Mouse (Mus musculus): ENCODE results near the gene 2010111I01Rik. TPM values are rescaled to one million over a fixed set of nuclear protein-coding genes. Genes with fewer than 3 reads are reported as not detected.
"Not testable (repeated sequence)": the region's sequence is repeated elsewhere in the genome, so short reads cannot be mapped to it uniquely, and the experiment has no call there.

The 2010111I01Rik gene
- polyA plus RNA-seq, 1 experiment = 144 TPM

DNA sequence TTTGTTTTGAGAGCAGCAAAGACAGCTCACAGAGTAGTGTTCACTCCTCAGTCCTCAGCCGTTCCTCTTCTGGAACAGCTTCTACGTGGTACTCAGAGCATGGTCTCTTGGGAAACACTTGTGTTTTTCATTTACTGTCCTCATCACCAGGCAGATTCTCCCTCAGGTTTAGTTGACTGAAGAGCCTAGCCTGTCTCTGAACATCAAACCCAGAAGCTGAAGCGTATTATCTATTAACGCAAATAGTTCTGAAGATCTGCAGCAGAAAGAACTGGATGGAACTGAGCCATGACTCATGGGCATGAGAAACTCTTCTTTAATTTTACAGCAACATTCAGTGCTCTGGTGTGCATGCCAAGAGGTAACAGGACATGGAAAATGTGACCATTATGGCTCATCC is 385.4 kb downstream of the 2010111I01Rik start:
- no peaks in the 10 kb centered on the region for H3K27me3 ChIP-seq (ENCODE audit: control insufficient read depth, insufficient read depth, insufficient read length)
- no peak overlapping the region for H3ac ChIP-seq (ENCODE audit: control insufficient read depth, insufficient read length)
- H3K4me3 ChIP-seq = no peak overlapping the region
- H3K4me2 ChIP-seq (ENCODE audit: low read depth) = no peak overlapping the region
- no peaks in the 10 kb centered on the region for H3K79me2 ChIP-seq (ENCODE audit: control insufficient read depth, insufficient read depth)
- H3K36me3 ChIP-seq (ENCODE audit: control insufficient read depth, insufficient read depth) = no peaks in the 10 kb centered on the region
- no peak for TF ChIP-seq POLR2A (IDR thresholded peaks at IDR 0.05; ENCODE audit: insufficient read length, low read depth)
- TF ChIP-seq TCF3 (IDR thresholded peaks at IDR 0.05; ENCODE audit: insufficient read length, low read depth) = no peak
- TF ChIP-seq MYOD1 (IDR thresholded peaks at IDR 0.05; ENCODE audit: control insufficient read depth in 1 of 3, insufficient read length in 2 of 3, low read depth in 2 of 3) = no peak
- no peak for TF ChIP-seq SRF (IDR thresholded peaks at IDR 0.05; ENCODE audit: control insufficient read depth, insufficient read length, low read depth)
- no peak for TF ChIP-seq MYOG (IDR thresholded peaks at IDR 0.05; ENCODE audit: control insufficient read depth in 1 of 3, insufficient read depth in 1 of 3, insufficient read length in 2 of 3, low read depth in 2 of 3)
- TF ChIP-seq CEBPB (IDR thresholded peaks at IDR 0.05; ENCODE audit: insufficient read depth, poor library complexity, severe bottlenecking) = no peak
- no peak for TF ChIP-seq TCF12 (IDR thresholded peaks at IDR 0.05; ENCODE audit: insufficient read depth, poor library complexity, severe bottlenecking)
- no peak for TF ChIP-seq USF1 (IDR thresholded peaks at IDR 0.05; ENCODE audit: low read depth)
- no peak for TF ChIP-seq MAX (IDR thresholded peaks at IDR 0.05; ENCODE audit: low read depth)
- no peak for TF ChIP-seq E2F4 (IDR thresholded peaks at IDR 0.05; ENCODE audit: insufficient read depth)

DNA sequence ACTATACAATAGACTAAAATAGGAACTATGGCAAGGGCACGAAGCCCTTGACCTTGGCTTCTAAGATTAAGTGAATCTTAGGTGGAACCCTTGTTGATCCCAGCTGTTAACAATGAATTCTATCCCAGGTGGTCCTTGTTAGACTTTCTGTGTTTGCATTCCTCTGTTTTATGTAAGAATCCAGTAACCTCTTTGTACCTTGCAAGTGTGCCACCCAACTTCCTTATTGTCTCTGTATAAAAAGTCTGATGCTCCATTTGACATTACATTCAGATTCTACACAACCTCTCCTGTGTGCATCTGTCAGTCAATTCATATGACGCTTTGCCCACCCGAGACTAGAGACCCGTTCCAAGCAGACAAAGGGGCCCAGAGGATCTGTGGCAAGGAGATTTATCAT is 388.6 kb downstream of the 2010111I01Rik start:
- H3K36me3 ChIP-seq (ENCODE audit: control insufficient read depth, insufficient read depth); H3K4me2 ChIP-seq (ENCODE audit: low read depth); H3K4me3 ChIP-seq; H3ac ChIP-seq (ENCODE audit: control insufficient read depth, insufficient read length); H3K79me2 ChIP-seq (ENCODE audit: control insufficient read depth, insufficient read depth); H3K27me3 ChIP-seq (ENCODE audit: control insufficient read depth, insufficient read depth, insufficient read length): not testable (repeated sequence)

DNA sequence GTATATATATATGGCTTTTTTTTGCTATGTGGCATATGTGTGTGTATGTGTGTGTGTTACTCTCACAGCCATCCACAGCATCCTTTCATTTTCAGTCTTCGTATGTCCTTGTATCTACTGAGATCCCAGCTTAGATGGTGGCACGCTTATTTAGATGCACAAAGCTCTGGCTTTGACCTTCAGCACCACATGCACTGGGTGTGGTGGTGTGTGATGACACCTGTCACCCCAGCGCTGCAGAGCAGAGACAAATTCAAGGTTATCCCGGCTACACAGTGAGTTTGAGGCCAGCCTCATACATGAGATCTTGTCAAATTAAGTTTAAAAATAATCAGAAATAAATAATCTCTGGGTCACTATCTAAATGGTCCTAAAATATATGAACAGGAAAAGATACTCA is 391.4 kb downstream of the 2010111I01Rik start:
- no peaks in the 10 kb centered on the region for H3K27me3 ChIP-seq (ENCODE audit: control insufficient read depth, insufficient read depth, insufficient read length)
- no peak overlapping the region for H3ac ChIP-seq (ENCODE audit: control insufficient read depth, insufficient read length)
- TF ChIP-seq POLR2AphosphoS2 (IDR thresholded peaks at IDR 0.05; ENCODE audit: insufficient read length, low read depth) = no peak
- TF ChIP-seq TCF12 (IDR thresholded peaks at IDR 0.05; ENCODE audit: insufficient read depth, poor library complexity, severe bottlenecking) = no peak
- TF ChIP-seq SRF (IDR thresholded peaks at IDR 0.05; ENCODE audit: control insufficient read depth, insufficient read length, low read depth) = no peak

DNA sequence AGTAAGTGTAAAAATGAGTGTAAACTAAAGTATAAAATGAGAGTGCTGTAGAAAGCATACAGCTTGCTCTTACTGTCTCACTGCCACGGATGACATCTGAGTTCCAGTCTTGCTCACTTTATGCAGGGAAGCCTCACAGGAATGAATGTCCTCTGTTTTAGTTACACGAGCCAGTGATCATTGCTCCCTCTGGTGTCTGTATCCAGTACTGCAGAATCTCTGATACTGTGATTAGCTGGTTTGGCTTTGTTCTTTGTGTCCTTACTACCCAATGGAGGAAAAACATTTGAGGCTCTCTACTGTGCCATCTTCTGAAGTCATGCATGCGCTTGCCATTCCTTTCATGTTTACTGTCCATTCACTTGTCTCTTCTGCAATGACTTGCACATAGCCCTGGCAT is 391.9 kb downstream of the 2010111I01Rik start:
- TF ChIP-seq REST (IDR thresholded peaks at IDR 0.05; ENCODE audit: insufficient read depth, insufficient read length) (no peak), CEBPB (IDR thresholded peaks at IDR 0.05; ENCODE audit: insufficient read depth, poor library complexity, severe bottlenecking) (no peak), POLR2A (IDR thresholded peaks at IDR 0.05; ENCODE audit: insufficient read length, low read depth) (no peak), POLR2AphosphoS2 (IDR thresholded peaks at IDR 0.05; ENCODE audit: insufficient read length, low read depth) (no peak), SRF (IDR thresholded peaks at IDR 0.05; ENCODE audit: control insufficient read depth, insufficient read length, low read depth) (no peak), TCF3 (IDR thresholded peaks at IDR 0.05; ENCODE audit: insufficient read length, low read depth) (no peak), MYOD1 (IDR thresholded peaks at IDR 0.05; ENCODE audit: control insufficient read depth in 1 of 3, insufficient read length in 2 of 3, low read depth in 2 of 3) (no peak), E2F4 (IDR thresholded peaks at IDR 0.05; ENCODE audit: insufficient read depth) (no peak), USF1 (IDR thresholded peaks at IDR 0.05; ENCODE audit: low read depth) (no peak), TCF12 (IDR thresholded peaks at IDR 0.05; ENCODE audit: insufficient read depth, poor library complexity, severe bottlenecking) (no peak), MYOG (IDR thresholded peaks at IDR 0.05; ENCODE audit: control insufficient read depth in 1 of 3, insufficient read depth in 1 of 3, insufficient read length in 2 of 3, low read depth in 2 of 3) (no peak), MAX (IDR thresholded peaks at IDR 0.05; ENCODE audit: low read depth) (no peak)
- H3K4me3 ChIP-seq = no peak overlapping the region
- H3K79me2 ChIP-seq (ENCODE audit: control insufficient read depth, insufficient read depth) = no peaks in the 10 kb centered on the region
- no peak overlapping the region for H3K4me2 ChIP-seq (ENCODE audit: low read depth)
- no peaks in the 10 kb centered on the region for H3K36me3 ChIP-seq (ENCODE audit: control insufficient read depth, insufficient read depth)
- no peak overlapping the region for H3ac ChIP-seq (ENCODE audit: control insufficient read depth, insufficient read length)
- H3K27me3 ChIP-seq (ENCODE audit: control insufficient read depth, insufficient read depth, insufficient read length) = no peaks in the 10 kb centered on the region

More for the DNA sequence above, 391.4 kb downstream of the 2010111I01Rik start:
- H3K36me3 ChIP-seq (ENCODE audit: control insufficient read depth, insufficient read depth) = no peaks in the 10 kb centered on the region
- no peak overlapping the region for H3K4me3 ChIP-seq
- no peaks in the 10 kb centered on the region for H3K79me2 ChIP-seq (ENCODE audit: control insufficient read depth, insufficient read depth)
- no peak overlapping the region for H3K4me2 ChIP-seq (ENCODE audit: low read depth)

DNA sequence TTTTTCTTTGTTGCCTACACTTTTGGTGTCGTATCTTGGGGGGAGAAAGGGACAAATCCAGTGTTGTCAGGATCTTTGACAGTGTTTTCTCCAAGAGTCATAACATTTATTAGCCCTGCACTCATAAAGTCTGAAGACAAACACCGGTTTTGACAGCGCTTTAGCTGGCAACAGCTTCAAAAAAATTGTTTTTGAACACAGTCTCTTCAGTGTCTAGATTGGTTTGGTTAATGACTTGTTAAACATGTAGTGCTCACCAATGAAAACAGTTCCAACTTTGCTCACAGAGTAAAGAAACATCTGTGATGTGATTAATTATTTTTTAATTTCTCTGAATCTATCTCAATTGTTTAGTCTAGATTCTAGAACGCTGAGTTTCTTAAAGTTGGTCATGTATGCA is 394.7 kb downstream of the 2010111I01Rik start:
- no peaks in the 10 kb centered on the region for H3K36me3 ChIP-seq (ENCODE audit: control insufficient read depth, insufficient read depth)
- H3K4me2 ChIP-seq (ENCODE audit: low read depth) = no peak overlapping the region
- H3K27me3 ChIP-seq (ENCODE audit: control insufficient read depth, insufficient read depth, insufficient read length) = no peaks in the 10 kb centered on the region
- H3K79me2 ChIP-seq (ENCODE audit: control insufficient read depth, insufficient read depth) = no peaks in the 10 kb centered on the region
- no peak overlapping the region for H3ac ChIP-seq (ENCODE audit: control insufficient read depth, insufficient read length)
- no peak overlapping the region for H3K4me3 ChIP-seq
- TF ChIP-seq POLR2AphosphoS2 (IDR thresholded peaks at IDR 0.05; ENCODE audit: insufficient read length, low read depth) = no peak
- no peak for TF ChIP-seq MAX (IDR thresholded peaks at IDR 0.05; ENCODE audit: low read depth)
- no peak for TF ChIP-seq REST (IDR thresholded peaks at IDR 0.05; ENCODE audit: insufficient read depth, insufficient read length)
- no peak for TF ChIP-seq SRF (IDR thresholded peaks at IDR 0.05; ENCODE audit: control insufficient read depth, insufficient read length, low read depth)
- TF ChIP-seq CEBPB (IDR thresholded peaks at IDR 0.05; ENCODE audit: insufficient read depth, poor library complexity, severe bottlenecking) = no peak
- TF ChIP-seq POLR2A (IDR thresholded peaks at IDR 0.05; ENCODE audit: insufficient read length, low read depth) = no peak
- TF ChIP-seq MYOD1 (IDR thresholded peaks at IDR 0.05; ENCODE audit: control insufficient read depth in 1 of 3, insufficient read length in 2 of 3, low read depth in 2 of 3) = no peak
- TF ChIP-seq TCF3 (IDR thresholded peaks at IDR 0.05; ENCODE audit: insufficient read length, low read depth) = no peak
- TF ChIP-seq MYOG (IDR thresholded peaks at IDR 0.05; ENCODE audit: control insufficient read depth in 1 of 3, insufficient read depth in 1 of 3, insufficient read length in 2 of 3, low read depth in 2 of 3) = no peak
- no peak for TF ChIP-seq TCF12 (IDR thresholded peaks at IDR 0.05; ENCODE audit: insufficient read depth, poor library complexity, severe bottlenecking)
- TF ChIP-seq E2F4 (IDR thresholded peaks at IDR 0.05; ENCODE audit: insufficient read depth) = no peak
- no peak for TF ChIP-seq USF1 (IDR thresholded peaks at IDR 0.05; ENCODE audit: low read depth)
